Mouse (Mus musculus) c-Kit-positive CD71-negative TER-119-negative erythroid progenitor cells, embryonic 14.5 days (primary cell): Measurements from ENCODE around the gene Emc7.

ENCODE experiments used
- DNase-seq: peaks from one replicate; pipeline ENCODE4 v3.0.0-alpha.2; 2013; ENCODE audit warnings: low read depth

Emc7 gene

GRCm38 (mm10) chr2:112476554-112476953, 21.8 kb downstream of the Emc7 start:
- DNase-seq, result no peak

DNA sequence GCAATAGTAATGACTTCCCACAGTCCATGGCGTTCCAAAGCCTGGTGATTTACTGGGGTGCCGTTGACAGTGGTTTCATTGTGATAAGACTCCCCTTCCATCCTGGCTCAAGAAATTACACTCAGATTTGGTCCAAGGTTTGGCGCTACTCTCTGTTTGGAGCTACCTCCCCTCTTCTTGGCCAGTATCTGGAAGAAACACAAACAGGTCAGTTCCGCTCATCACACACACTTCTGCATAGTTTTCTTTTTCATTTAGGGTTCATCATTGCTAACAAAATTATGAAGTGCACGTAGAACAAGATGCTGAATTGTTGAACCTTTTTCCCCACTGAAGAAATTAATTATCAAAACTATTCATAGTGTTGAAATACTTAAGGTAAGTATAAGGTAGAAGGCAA, 25.9 kb downstream of the Emc7 start, which contains the start of gene Chrm5:
TSS of gene Chrm5 (minus strand) at position 101 of the 400 bp plus-strand sequence.
- DNase-seq, result no peak

GRCm38 (mm10) chr2:112481564-112481963, 26.8 kb downstream of the Emc7 start:
- DNase-seq, result peak; percentile 47

- no peak for DNase-seq
These were observed 27.9 kb downstream of the Emc7 start for GRCm38 (mm10) chr2:112482533-112483333.

DNA sequence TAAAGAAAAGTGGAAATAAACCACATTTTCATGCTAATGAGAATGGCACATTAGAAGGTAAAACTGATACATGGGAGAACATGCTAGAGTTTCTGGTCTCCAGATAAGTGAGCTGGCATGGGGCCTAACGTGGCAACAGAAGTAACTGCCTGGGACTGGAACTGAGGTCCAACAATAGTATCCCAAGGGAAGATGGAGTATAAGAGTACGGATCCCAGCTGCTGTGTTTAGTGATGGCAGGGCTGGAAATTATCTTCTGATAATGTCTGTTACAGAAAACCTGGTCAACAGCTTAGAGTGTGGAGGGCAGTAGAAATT, 28.5 kb downstream of the Emc7 start:
- no peak for DNase-seq

- DNase-seq, result no peak
These were observed 30.1 kb downstream of the Emc7 start for GRCm38 (mm10) chr2:112484886-112485285.

- DNase-seq, result no peak
These were observed 35.8 kb downstream of the Emc7 start for GRCm38 (mm10) chr2:112490483-112491196.

GRCm38 (mm10) chr2:112491629-112492028, 36.8 kb downstream of the Emc7 start:
- DNase-seq, result no peak

DNA sequence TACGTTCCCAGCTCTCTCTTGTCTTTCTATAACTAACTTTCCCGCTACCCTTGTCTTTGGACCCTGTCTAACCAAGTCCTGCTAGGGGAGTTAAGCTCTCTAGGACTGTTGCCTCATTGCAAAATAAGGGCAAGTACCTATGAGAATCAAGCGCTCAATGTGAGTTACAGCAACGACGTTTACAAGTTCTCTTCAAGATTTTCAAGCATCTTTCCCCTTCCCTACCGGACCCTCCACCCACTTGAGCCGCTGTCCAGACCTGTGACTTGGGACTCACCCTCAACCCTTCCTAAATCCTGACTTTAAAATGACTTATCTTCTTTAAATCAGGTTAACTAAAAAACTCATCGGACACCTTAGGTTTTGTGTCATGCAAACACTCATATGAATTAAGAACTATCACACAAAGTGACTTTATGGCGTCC, 37.6 kb downstream of the Emc7 start:
- DNase-seq, result no peak

DNA sequence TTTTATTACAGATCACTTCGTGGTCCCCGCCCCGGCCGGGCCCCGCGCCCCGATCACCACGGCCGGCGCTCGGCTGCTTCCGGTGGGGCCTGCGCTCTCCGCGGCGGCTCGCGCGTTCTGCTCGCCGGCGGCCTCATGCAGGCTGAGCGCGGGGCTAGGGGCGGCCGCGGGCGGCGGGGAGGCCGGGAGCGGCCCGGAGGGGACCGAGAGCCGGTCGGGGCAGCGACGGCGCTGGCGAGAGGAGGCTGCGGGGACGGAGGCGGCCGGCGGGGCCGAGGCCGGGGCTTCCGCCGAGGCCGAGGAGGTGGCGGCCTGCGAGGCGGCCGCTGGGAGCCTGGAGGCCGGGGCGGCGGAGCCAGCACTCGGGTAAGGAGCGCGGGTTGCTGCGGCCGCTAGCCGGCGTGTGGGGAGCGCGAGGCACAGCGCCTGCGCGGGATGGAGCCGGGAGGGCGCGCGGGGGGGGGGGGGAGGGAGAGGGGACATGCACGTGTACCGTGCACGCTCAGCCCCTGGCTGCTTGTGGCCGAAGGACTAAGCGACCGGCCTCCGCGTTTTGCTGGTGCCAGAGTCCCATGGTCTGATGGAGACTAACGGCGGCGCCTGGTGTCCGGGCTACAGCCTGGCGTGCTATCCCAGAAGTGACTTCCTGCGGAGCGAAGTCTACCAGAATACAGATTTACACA, 38.2 kb downstream of the Emc7 start, which contains the start of gene Aven:
TSS of gene Aven (plus strand) at position 109 of the 683 bp plus-strand sequence.
- DNase-seq, result peak; percentile 42

DNA sequence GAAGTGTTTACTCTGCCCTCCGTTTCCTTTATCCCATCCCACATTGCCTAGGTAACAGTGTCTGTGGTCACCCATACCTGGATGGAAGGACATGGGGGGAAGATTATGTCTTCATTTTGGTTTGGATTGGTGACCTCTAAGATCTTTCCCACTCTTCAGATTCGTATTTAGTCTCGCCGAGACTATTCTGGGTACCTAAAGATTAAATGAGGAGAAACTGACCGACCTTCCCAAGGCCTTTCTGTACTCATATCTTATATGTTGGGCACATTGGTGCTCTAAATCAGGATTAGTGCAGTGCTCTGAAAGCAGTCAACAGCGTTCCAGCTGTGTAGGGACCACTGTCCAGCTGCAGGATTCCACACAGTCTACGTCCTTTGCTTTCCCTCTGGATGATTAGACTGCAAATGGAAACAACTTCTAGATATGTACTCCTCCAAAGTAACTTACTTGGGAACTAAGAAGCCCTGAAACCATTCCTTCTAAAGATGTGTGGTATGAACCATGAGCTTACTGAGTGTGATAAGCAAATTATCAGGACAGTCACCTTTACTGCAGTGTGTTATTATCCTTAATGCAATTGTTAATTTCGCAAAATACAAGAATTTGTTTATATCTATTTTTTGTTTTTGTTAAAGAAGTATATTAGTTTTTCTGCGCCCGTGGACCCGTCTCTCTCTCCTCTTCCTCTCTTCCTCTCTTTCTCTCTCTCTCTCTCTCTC, 38.9 kb downstream of the Emc7 start:
- DNase-seq, result no peak

GRCm38 (mm10) chr2:112497851-112498250, 43.1 kb downstream of the Emc7 start:
- no peak for DNase-seq

- peak; percentile 58 for DNase-seq
These were observed 46.4 kb downstream of the Emc7 start for GRCm38 (mm10) chr2:112501209-112501608.

DNA sequence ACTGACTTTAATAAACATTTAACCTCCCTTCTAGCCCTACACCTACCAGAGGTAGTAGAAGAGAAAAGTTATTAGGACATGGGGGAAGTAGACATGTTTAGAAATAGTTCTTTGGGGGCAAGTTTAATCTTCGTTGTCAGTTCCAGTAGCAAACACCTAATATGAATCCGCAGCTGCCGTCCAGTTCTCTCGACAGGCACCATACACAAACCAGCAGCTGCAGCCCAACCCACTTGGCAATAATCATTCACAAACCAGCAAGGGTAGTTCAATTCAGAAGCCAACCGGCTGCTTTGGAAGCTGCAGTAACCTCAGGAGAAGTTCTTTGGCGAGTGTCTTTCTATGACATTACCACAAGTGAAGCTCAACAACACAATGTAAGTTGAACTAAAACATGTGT, 49.2 kb downstream of the Emc7 start:
- DNase-seq, result no peak

DNA sequence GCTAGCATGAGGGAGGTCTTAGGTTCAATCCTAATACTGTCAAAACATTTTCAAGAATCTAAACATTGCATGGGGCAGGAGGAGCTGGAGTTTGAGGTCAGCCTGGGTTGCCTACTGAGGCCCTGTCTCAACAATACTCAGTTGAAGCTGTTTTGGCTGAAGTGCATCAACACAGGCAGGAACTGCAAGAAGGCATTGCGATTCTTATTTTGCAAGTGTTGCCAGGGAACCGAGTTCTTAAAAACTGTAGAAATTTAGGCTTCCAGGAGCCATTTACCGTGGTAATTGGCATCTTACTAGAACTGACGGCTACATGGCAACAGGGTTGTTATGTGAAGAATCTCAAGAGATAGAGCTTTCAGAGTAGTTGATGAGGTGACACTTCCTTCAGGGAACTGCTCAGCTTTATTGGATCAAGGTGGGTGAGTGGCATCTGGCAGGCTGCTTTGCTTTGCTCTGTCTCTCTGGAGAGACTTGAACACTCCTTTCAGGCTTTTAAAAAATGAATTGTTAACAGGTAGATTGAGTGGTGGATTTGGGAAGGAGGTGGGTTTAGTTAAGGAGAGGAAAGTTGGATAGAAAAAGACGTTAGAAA, 52.1 kb downstream of the Emc7 start:
- no peak for DNase-seq

- DNase-seq, result no peak
These were observed 52.6 kb downstream of the Emc7 start for GRCm38 (mm10) chr2:112507444-112507843.

GRCm38 (mm10) chr2:112510140-112510539, 55.3 kb downstream of the Emc7 start:
- peak; percentile 52 for DNase-seq

DNA sequence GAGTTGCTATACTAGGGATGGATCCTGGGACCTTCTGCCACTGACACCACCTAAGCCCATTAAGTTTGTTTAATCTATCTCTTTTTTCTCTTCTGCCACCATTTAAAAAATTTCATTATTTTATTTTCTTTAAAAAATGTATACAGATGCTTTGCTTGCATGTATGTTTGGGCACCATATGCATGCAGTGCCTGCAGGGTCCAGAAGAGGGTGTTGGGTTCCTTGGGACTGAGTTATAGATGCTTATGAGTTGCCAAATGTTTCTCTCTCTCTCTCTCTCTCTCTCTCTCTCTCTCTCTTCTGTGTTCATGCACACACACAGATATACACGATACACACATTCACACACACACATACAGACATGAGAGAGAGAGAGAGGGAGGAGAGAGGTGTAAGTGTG, 58.2 kb downstream of the Emc7 start:
- no peak for DNase-seq

DNA sequence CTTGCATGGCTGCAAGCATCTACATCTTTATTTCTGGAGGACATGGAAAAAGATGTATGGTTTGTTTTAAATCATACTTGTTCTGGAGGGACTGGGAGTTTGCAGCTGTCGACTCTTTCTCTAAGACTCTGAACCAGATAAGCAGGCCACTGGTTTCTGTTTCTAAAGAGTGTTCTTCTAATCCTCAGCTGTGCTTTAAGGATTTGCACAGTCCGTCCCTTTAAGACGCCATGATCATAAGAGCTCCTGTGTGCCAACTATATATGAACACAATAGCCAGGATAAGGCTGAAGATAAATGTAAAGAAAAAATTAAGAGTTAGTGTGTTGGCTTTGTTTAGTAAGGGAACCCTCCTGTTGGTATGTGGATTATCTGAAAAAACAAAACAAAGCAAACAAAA, 61.9 kb downstream of the Emc7 start:
- DNase-seq, result no peak

DNA sequence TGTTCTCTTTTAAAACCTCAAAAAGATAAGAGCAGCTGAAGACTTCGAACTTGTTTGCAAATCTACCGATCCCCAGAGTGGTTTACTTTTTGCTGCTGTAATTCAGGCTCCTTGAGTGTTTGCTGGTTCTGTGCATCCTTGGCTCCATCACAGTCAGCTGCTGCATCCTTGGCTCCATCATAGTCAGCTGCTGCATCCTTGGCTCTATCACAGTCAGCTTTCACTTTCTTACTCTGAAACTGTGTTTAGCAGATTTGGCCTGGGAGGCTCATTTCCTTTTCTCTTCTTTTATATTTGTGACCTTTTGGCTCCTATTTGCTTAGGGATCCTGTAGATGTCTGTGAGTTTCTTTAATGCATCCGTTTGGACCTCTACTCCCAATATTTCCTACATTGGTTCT, 62.4 kb downstream of the Emc7 start:
- DNase-seq, result no peak

DNA sequence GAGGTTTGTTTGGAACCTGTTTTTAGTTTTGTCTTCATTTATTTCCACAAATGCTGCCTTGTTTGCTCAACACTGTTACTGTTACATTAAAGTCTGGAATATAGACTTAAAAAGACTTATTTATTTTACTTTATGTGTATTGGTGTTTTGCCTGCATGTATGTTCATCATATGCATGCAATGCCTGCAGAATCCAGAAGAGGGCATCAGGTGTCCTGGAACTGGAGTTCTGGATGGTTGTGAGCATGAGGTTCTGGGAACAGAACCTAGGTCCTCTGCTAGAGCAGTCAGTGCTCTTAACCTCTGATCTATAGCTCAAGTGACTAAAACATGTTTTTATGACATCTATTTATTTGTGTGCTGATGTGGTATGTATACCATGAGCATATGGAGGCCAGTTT, 63.7 kb downstream of the Emc7 start:
- DNase-seq, result no peak
